Mouse (Mus musculus): Measurements from ENCODE around the gene Olfr934. TPM values are rescaled to one million over a fixed set of nuclear protein-coding genes. Genes with fewer than 3 reads are reported as not detected.

Gene Olfr934
- not detected for polyA plus RNA-seq (2017; shearing (Covaris generic))

DNA sequence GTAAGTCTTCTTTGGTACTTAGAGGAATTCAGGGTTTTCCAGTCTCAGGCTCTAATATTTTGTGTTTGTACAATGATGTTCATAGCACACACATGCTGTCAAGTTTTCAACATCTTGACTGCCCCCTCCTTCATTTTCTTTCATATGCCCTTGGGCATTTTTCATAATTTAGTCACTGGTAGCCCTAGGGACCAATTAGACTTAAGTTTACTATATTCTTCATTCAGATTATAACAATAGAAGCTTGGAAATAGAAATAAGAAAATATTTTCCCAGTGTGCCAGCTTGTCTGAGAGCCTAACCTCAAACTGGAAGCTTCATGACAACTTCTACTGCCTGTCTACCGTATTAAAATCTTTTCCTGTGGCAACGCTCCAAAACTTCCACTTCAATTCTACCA lies at the start of gene Olfr934:
Olfr934 (minus strand) TSS at position 101 of the 400 bp plus-strand sequence.

DNA sequence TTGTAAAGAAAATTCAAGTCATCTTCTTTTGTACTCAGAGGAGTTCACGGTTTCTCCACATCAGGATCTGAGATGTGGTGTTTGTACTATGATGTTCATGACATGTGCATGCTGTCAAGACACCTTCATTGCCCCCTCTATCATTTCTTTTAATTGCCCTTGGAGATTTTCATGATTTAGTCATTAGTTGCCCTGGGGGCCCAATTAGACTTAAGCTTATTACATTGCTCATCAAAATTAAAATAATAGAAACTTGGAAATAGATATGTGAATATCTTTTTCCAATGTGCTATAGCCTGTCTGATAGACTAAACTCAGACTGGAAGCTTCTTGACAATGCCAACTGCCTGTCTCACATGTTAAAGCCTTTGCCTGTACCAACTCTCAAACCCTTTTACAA lies 35.2 kb upstream of the Olfr934 start, which contains the start of gene Olfr146:
Olfr146 (minus strand) TSS at position 101 of the 400 bp plus-strand sequence.

DNA sequence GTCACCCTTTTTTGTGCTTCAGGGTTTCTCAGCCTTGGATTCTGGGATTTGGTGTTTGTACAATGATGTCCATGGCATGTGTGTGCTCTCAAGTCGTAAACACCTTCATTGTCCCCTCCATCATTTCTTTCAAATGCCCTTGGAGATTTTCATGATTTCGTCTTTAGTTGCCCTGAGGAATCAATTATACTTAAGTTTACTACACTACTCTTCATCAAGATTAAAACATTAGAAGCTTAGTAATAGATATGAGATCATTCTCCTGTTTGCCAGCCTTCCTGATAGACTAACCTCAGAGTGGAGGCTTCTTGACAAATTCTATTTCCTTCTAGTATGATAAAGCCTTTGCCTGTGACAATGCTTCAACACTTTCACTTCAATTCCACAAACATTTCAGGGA lies 11.5 kb upstream of the Olfr934 start, which contains the start of gene Olfr935:
Olfr935 (minus strand) TSS at position 101 of the 400 bp plus-strand sequence.

DNA sequence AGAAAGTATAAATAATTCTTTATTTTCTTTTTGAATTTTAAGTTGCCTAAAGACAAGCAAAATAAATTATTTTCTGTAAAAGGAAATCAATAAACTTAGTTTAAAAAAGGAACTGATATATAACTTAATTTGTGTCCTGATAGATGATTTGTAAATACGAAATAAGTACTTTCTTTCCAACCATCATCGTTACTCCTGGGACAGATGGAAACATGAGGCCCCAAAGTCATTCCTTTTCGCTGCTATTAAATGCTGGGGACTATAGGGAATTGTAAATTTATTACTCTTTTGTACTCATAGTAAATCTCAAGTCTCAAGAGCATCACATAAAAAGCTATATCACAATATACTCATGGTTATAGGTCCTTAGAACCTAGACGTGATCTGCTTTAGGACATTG lies 16.1 kb downstream of the Olfr934 start, which contains the start of gene Olfr933:
Olfr933 (plus strand) TSS at position 301 of the 400 bp plus-strand sequence.

Other genes starting within 250 kb of the Olfr934 start
- gene Olfr920, start 236.0 kb downstream of the Olfr934 start, polyA plus RNA-seq (2017; shearing (Covaris generic)): 1 to 10 TPM in 1 of 2 experiments, under 1 TPM in 1; 0.17 to 1.5 TPM
- gene Olfr921, start 215.2 kb downstream of the Olfr934 start, polyA plus RNA-seq (2017; shearing (Covaris generic)): under 1 TPM in 1 of 2 experiments, not detected in 1; 0.09 TPM
- not detected for gene Olfr922, start 173.7 kb downstream of the Olfr934 start, polyA plus RNA-seq (2017; shearing (Covaris generic))
- 1 to 10 TPM in 1 of 2 experiments, not detected in 1; 1.5 TPM for gene Olfr923, start 161.8 kb downstream of the Olfr934 start, polyA plus RNA-seq (2017; shearing (Covaris generic))
- not detected for gene Olfr924, start 143.9 kb downstream of the Olfr934 start, polyA plus RNA-seq (2017; shearing (Covaris generic))
- under 1 TPM in 1 of 2 experiments, not detected in 1; 0.31 TPM for gene Olfr26, start 133.3 kb downstream of the Olfr934 start, polyA plus RNA-seq (2017; shearing (Covaris generic))
- gene Olfr926, start 111.2 kb downstream of the Olfr934 start, polyA plus RNA-seq (2017; shearing (Covaris generic)): not detected
- gene Olfr930, start 58.5 kb downstream of the Olfr934 start, polyA plus RNA-seq (2017; shearing (Covaris generic)): not detected
- under 1 TPM in 1 of 2 experiments, not detected in 1; 0.18 TPM for gene Olfr933, start 16.0 kb downstream of the Olfr934 start, polyA plus RNA-seq (2017; shearing (Covaris generic))
- under 1 TPM in 1 of 2 experiments, not detected in 1; 0.16 TPM for gene Olfr935, start 11.4 kb upstream of the Olfr934 start, polyA plus RNA-seq (2017; shearing (Covaris generic))
- gene Olfr146, start 35.1 kb upstream of the Olfr934 start, polyA plus RNA-seq (2017; shearing (Covaris generic)): under 1 TPM in 1 of 2 experiments, not detected in 1; 0.99 TPM
- not detected for gene Olfr937, start 76.6 kb upstream of the Olfr934 start, polyA plus RNA-seq (2017; shearing (Covaris generic))
- gene Olfr938, start 90.6 kb upstream of the Olfr934 start, polyA plus RNA-seq (2017; shearing (Covaris generic)): not detected
- not detected for gene Olfr27, start 139.8 kb upstream of the Olfr934 start, polyA plus RNA-seq (2017; shearing (Covaris generic))
- 1 to 10 TPM in 1 of 2 experiments, under 1 TPM in 1; 0.19 to 1.1 TPM for gene Olfr943, start 178.0 kb upstream of the Olfr934 start, polyA plus RNA-seq (2017; shearing (Covaris generic))
- not detected for gene Olfr944, start 213.6 kb upstream of the Olfr934 start, polyA plus RNA-seq (2017; shearing (Covaris generic))